Mouse (Mus musculus): ENCODE measurements around the gene Eomes.

Eomes gene

GRCm38 (mm10) chr9:118487636-118488035 is 9.6 kb downstream of the Eomes start:
- no peak for DNase-seq (ENCODE audit: low spot score in 2 of 2)

GRCm38 (mm10) chr9:118488138-118488895 is 10.3 kb downstream of the Eomes start:
- DNase-seq (ENCODE audit: low spot score in 2 of 2): no peak

GRCm38 (mm10) chr9:118488896-118489578 is 11.0 kb downstream of the Eomes start:
- no peak for DNase-seq (ENCODE audit: low spot score in 2 of 2)

GRCm38 (mm10) chr9:118489579-118490019 is 11.6 kb downstream of the Eomes start:
- DNase-seq (ENCODE audit: low spot score in 2 of 2): peak; percentile 60 to 82

GRCm38 (mm10) chr9:118491195-118491594 is 13.2 kb downstream of the Eomes start:
- DNase-seq (ENCODE audit: low spot score in 2 of 2): no peak

- DNase-seq (ENCODE audit: low spot score in 2 of 2): no peak
Measured at GRCm38 (mm10) chr9:118492932-118493698, 15.1 kb downstream of the Eomes start.

- no peak for DNase-seq (ENCODE audit: low spot score in 2 of 2)
Measured at GRCm38 (mm10) chr9:118494106-118494505, 16.1 kb downstream of the Eomes start.

GRCm38 (mm10) chr9:118495933-118496332 is 17.9 kb downstream of the Eomes start:
- no peak for DNase-seq (ENCODE audit: low spot score in 2 of 2)

GRCm38 (mm10) chr9:118496952-118497351 is 18.9 kb downstream of the Eomes start:
- no peak for DNase-seq (ENCODE audit: low spot score in 2 of 2)

- no peak for DNase-seq (ENCODE audit: low spot score in 2 of 2)
Measured at GRCm38 (mm10) chr9:118498061-118498460, 20.0 kb downstream of the Eomes start.

- DNase-seq (ENCODE audit: low spot score in 2 of 2): no peak
Measured at GRCm38 (mm10) chr9:118500963-118501362, 23.0 kb downstream of the Eomes start.

- no peak for DNase-seq (ENCODE audit: low spot score in 2 of 2)
Measured at GRCm38 (mm10) chr9:118504656-118505055, 26.6 kb downstream of the Eomes start.

- DNase-seq (ENCODE audit: low spot score in 2 of 2): peak; percentile 96
Measured at GRCm38 (mm10) chr9:118506020-118506403, 28.0 kb downstream of the Eomes start, which contains the start of gene Golga4. Golga4 (plus strand) TSS chr9:118506267.

GRCm38 (mm10) chr9:118506404-118507231 is 28.6 kb downstream of the Eomes start:
- peak; percentile 42 to 61 for DNase-seq (ENCODE audit: low spot score in 2 of 2)

- DNase-seq (ENCODE audit: low spot score in 2 of 2): no peak
Measured at GRCm38 (mm10) chr9:118507552-118507951, 29.5 kb downstream of the Eomes start.

GRCm38 (mm10) chr9:118508601-118509000 is 30.6 kb downstream of the Eomes start:
- DNase-seq (ENCODE audit: low spot score in 2 of 2): no peak

- no peak for DNase-seq (ENCODE audit: low spot score in 2 of 2)
Measured at GRCm38 (mm10) chr9:118510941-118511690, 33.1 kb downstream of the Eomes start.

GRCm38 (mm10) chr9:118512681-118513233 is 34.7 kb downstream of the Eomes start:
- DNase-seq (ENCODE audit: low spot score in 2 of 2): no peak

GRCm38 (mm10) chr9:118515476-118515875 is 37.5 kb downstream of the Eomes start:
- DNase-seq (ENCODE audit: low spot score in 2 of 2): no peak

GRCm38 (mm10) chr9:118516162-118516561 is 38.1 kb downstream of the Eomes start:
- DNase-seq (ENCODE audit: low spot score in 2 of 2): no peak
